Mouse (Mus musculus) MEL (cell line): ENCODE data around the gene Gm10229.
"Not testable (repeated sequence)": the region's sequence is repeated elsewhere in the genome, so short reads cannot be mapped to it uniquely, and the experiment has no call there.

ENCODE experiments used
- BHLHE40 ChIP-seq: IDR thresholded peaks from 2 replicates; pipeline ENCODE4 v1.6.1; 2012; ENCODE audit warnings: low read depth, mild to moderate bottlenecking, inconsistent platforms, low read length, improper control_type of control experiment, borderline replicate concordance
- CTCF ChIP-seq, 3 experiments: IDR thresholded peaks in 2 of 3; conservative IDR thresholded peaks in 1 of 3; 2 replicates each; pipeline ENCODE4 v1.5.1; 2011 to 2012; ENCODE audit warnings: low read length in 3 of 3, low read depth in 2 of 3, mild to moderate bottlenecking in 2 of 3, improper control_type of control experiment in 1 of 3, inconsistent platforms in 1 of 3, mixed read lengths in 1 of 3, moderate library complexity in 1 of 3; ENCODE audit not compliant: control insufficient read depth in 1 of 3, insufficient read depth in 1 of 3, poor library complexity in 1 of 3, severe bottlenecking in 1 of 3
- E2F4 ChIP-seq: IDR thresholded peaks from 2 replicates; pipeline ENCODE4 v1.6.1; 2011; ENCODE audit warnings: low read depth, low read length, improper control_type of control experiment, borderline replicate concordance
- GABPA ChIP-seq: IDR thresholded peaks from 2 replicates; pipeline ENCODE4 v1.6.1; 2012; ENCODE audit warnings: low read depth, mild to moderate bottlenecking, inconsistent platforms, low read length, improper control_type of control experiment, moderate library complexity
- GATA1 ChIP-seq: IDR thresholded peaks from 2 replicates; pipeline ENCODE4 v1.6.1; 2011; ENCODE audit warnings: low read depth, low read length, improper control_type of control experiment
- JUND ChIP-seq: IDR thresholded peaks from 2 replicates; pipeline ENCODE4 v1.6.1; 2011; ENCODE audit warnings: low read depth, mild to moderate bottlenecking, improper control_type of control experiment, low read length
- MAX ChIP-seq: IDR thresholded peaks from 2 replicates; pipeline ENCODE4 v1.6.1; 2011; ENCODE audit warnings: low read length, improper control_type of control experiment
- POLR2A ChIP-seq, 2 experiments: IDR thresholded peaks; 2 replicates each; pipeline ENCODE4 v1.6.1; 2011 to 2012; ENCODE audit warnings: low read length in 2 of 2, mild to moderate bottlenecking in 2 of 2, control low read depth in 1 of 2, improper control_type of control experiment in 1 of 2, low read depth in 1 of 2, moderate library complexity in 1 of 2; ENCODE audit not compliant: control insufficient read depth in 1 of 2, insufficient read depth in 1 of 2, poor library complexity in 1 of 2
- POLR2AphosphoS2 ChIP-seq: IDR thresholded peaks from 2 replicates; pipeline ENCODE4 v1.6.1; 2011; ENCODE audit warnings: low read length, improper control_type of control experiment
- SMC3 ChIP-seq: IDR thresholded peaks from 2 replicates; pipeline ENCODE4 v1.6.1; 2011; ENCODE audit warnings: low read depth, low read length, improper control_type of control experiment
- ZC3H11A ChIP-seq: IDR thresholded peaks from 2 replicates; pipeline ENCODE4 v1.6.1; 2012; ENCODE audit warnings: low read depth, mild to moderate bottlenecking, inconsistent platforms, low read length, improper control_type of control experiment

DNA sequence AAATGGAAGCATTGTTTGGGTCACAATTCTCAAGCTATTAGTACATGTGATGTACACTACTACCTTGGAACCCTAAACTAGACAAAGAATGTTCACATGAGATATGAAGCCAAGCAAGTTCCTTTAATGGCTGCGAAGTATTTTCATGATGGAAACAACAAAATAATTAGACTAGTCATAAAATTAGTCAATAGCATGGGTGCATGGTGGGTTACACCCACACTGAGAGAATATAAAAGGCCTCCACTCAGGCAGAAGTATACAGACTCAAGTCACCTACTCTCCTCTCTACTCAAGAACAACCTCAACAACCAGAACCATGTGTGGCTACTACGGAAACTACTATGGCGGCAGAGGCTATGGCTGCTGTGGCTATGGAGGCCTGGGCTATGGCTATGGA, 16.3 kb downstream of the Gm10229 start, which contains the start of gene Krtap6-1:
- not testable (repeated sequence) for TF ChIP-seq GATA1; SMC3; MAX; CTCF (IDR thresholded peaks at IDR 0.05 in 2 of 3, conservative IDR thresholded peaks at IDR 0.05 in 1 of 3; ENCODE audit: control insufficient read depth in 1 of 3, insufficient read depth in 1 of 3, low read depth in 2 of 3, low read length in 3 of 3, poor library complexity in 1 of 3, severe bottlenecking in 1 of 3); JUND; BHLHE40; E2F4; POLR2A (IDR thresholded peaks at IDR 0.05; ENCODE audit: control insufficient read depth in 1 of 2, insufficient read depth in 1 of 2, low read depth in 1 of 2, low read length in 2 of 2, poor library complexity in 1 of 2); POLR2AphosphoS2; ZC3H11A; GABPA
